Mouse (Mus musculus) heart, postnatal 0 days (tissue): ENCODE results near the gene Abcc4. TPM values are rescaled to one million over a fixed set of nuclear protein-coding genes. Genes with fewer than 3 reads are reported as not detected.

Experiments used
- ATAC-seq: fragments of 200-750 bp; cut with Nextera tagmentation; 2 replicates; pipeline ENCODE4 v1.8.0; 2017; ENCODE audit warnings: low read depth, moderate number of reproducible peaks, moderate library complexity; ENCODE audit not compliant: insufficient read depth
- DNase-seq: peaks from one replicate; pipeline ENCODE4 v3.0.0-alpha.2; 2016; ENCODE audit warnings: low spot score
- H3K27ac ChIP-seq: fragments of 300-500 bp; sonication (generic); 2 replicates; pipeline ENCODE4 v1.5.1; 2014; ENCODE audit warnings: low read depth, mild to moderate bottlenecking
- H3K27me3 ChIP-seq: fragments of 300-500 bp; sonication (generic); 2 replicates; pipeline ENCODE4 v1.6.1; 2014; ENCODE audit warnings: low read length, mixed read lengths; ENCODE audit not compliant: control insufficient read depth, insufficient read depth
- H3K36me3 ChIP-seq: fragments of 300-500 bp; sonication (generic); replicated peaks from 2 replicates; pipeline ENCODE4 v1.6.1; 2014; ENCODE audit warnings: low read length, mixed read lengths; ENCODE audit not compliant: control insufficient read depth, insufficient read depth
- H3K4me1 ChIP-seq: fragments of 300-500 bp; sonication (generic); 2 replicates; pipeline ENCODE4 v1.6.1; 2014; ENCODE audit warnings: antibody characterized with exemption; ENCODE audit not compliant: control insufficient read depth, insufficient read depth
- H3K4me2 ChIP-seq: fragments of 300-500 bp; sonication (generic); 2 replicates; pipeline ENCODE4 v1.6.1; 2014; ENCODE audit warnings: low read depth, mild to moderate bottlenecking, low read length, moderate library complexity
- H3K4me3 ChIP-seq: fragments of 300-500 bp; sonication (generic); 2 replicates; pipeline ENCODE4 v1.5.1; 2014; ENCODE audit warnings: low read depth, low read length
- H3K9ac ChIP-seq: fragments of 300-500 bp; sonication (generic); replicated peaks from 2 replicates; pipeline ENCODE4 v1.6.1; 2014; ENCODE audit warnings: low read depth, low read length, mixed read lengths
- H3K9me3 ChIP-seq: fragments of 300-500 bp; sonication (generic); replicated peaks from 2 replicates; pipeline ENCODE4 v1.6.1; 2016; ENCODE audit warnings: low read length; ENCODE audit not compliant: control insufficient read depth
- CTCF ChIP-seq: IDR thresholded peaks from 2 replicates; pipeline ENCODE4 v1.5.1; 2016; ENCODE audit warnings: antibody characterized with exemption, control low read depth, low read depth
- EP300 ChIP-seq: IDR thresholded peaks from 2 replicates; pipeline ENCODE4 v1.6.1; 2016; ENCODE audit warnings: antibody characterized with exemption, low read depth
- WGBS: fragments of 180-500 bp; shearing (Covaris S2); extraction: QIAGEN DNeasy Blood & Tissue Kit; methylation state at CpG from one replicate; pipeline ENCODE4 v1.1.7; 2014; 5-methylcytosine and 5-hydroxymethylcytosine counted together
- polyA plus RNA-seq: library from polyadenylated mRNA; unstranded; fragments of >200 nt; fragmentation: Nextera tagmentation; extraction: Ambion mirVana; gene quantifications from 2 replicates; pipeline ENCODE4 v1.2.1, GENCODE M21; 2015
- total RNA-seq: library from RNA; depleted of rRNA; stranded (reverse); fragments of >200 nt; gene quantifications from 2 replicates; pipeline ENCODE4 v1.2.3, GENCODE M21; 2014; ENCODE audit warnings: low replicate concordance

Abcc4 gene
- total and polyA plus RNA-seq, 2 experiments from 2014 or later = 0.83 to 2.0 TPM

- no peak for ATAC-seq
- H3K27ac ChIP-seq = no peak overlapping the region
- DNase-seq = no peak
- TF ChIP-seq EP300 = no peak
- no peak for TF ChIP-seq CTCF
- no peaks in the 10 kb centered on the region for H3K9me3 ChIP-seq
- H3K9ac ChIP-seq = no peak overlapping the region
- 86% methylated on average over 5 of the region's 5 CpGs for WGBS
- no peaks in the 10 kb centered on the region for H3K4me1 ChIP-seq
- H3K36me3 ChIP-seq = no peaks in the 10 kb centered on the region
- H3K4me2 ChIP-seq = no peak overlapping the region
- no peak overlapping the region for H3K4me3 ChIP-seq
- H3K27me3 ChIP-seq = no peaks in the 10 kb centered on the region
Observed at GRCm38 (mm10) chr14:118688643-118689042, 17.4 kb downstream of the Abcc4 start.

GRCm38 (mm10) chr14:118686861-118687260 lies 19.2 kb downstream of the Abcc4 start:
- H3K27me3 ChIP-seq = no peaks in the 10 kb centered on the region

DNA sequence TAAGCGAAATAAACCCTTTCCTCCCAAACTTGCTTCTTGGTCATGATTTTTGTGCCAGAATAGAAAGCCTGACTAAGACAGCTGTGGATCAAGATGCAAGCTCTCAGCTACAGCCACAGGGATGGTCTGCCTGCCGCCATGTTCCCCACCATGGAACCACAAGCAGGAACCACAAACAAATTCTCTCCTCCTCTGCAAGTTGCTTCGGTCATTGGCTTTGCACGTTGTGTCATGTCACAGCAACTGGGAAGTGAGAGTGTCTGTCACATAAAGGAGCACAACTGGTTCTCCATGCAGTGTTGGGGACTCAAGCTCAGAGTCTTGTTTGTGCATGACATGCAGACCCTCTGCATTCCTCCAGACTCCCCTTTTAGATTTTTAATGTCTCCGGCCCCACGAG lies 20.4 kb downstream of the Abcc4 start:
- H3K36me3 ChIP-seq = no peaks in the 10 kb centered on the region
- DNase-seq (no peak), ATAC-seq (no peak)
- no peak overlapping the region for H3K9ac ChIP-seq
- H3K9me3 ChIP-seq = no peaks in the 10 kb centered on the region
- H3K27me3 ChIP-seq = no peaks in the 10 kb centered on the region
- H3K4me2 ChIP-seq = no peak overlapping the region
- no peak overlapping the region for H3K4me3 ChIP-seq
- 87% methylated on average over 6 of the region's 6 CpGs for WGBS
- no peak overlapping the region for H3K27ac ChIP-seq
- TF ChIP-seq CTCF (no peak), EP300 (no peak)
- H3K4me1 ChIP-seq = no peaks in the 10 kb centered on the region

More at GRCm38 (mm10) chr14:118686861-118687260, 19.2 kb downstream of the Abcc4 start:
- H3K9me3 ChIP-seq = no peaks in the 10 kb centered on the region
- H3K4me3 ChIP-seq = no peak overlapping the region
- no peak overlapping the region for H3K4me2 ChIP-seq
- no peaks in the 10 kb centered on the region for H3K36me3 ChIP-seq
- ATAC-seq (no peak), DNase-seq (no peak)
- no peak overlapping the region for H3K27ac ChIP-seq
- no peak overlapping the region for H3K9ac ChIP-seq
- no peaks in the 10 kb centered on the region for H3K4me1 ChIP-seq
- no peak for TF ChIP-seq CTCF
- no peak for TF ChIP-seq EP300
- WGBS = 84% methylated on average over 5 of the region's 5 CpGs

DNA sequence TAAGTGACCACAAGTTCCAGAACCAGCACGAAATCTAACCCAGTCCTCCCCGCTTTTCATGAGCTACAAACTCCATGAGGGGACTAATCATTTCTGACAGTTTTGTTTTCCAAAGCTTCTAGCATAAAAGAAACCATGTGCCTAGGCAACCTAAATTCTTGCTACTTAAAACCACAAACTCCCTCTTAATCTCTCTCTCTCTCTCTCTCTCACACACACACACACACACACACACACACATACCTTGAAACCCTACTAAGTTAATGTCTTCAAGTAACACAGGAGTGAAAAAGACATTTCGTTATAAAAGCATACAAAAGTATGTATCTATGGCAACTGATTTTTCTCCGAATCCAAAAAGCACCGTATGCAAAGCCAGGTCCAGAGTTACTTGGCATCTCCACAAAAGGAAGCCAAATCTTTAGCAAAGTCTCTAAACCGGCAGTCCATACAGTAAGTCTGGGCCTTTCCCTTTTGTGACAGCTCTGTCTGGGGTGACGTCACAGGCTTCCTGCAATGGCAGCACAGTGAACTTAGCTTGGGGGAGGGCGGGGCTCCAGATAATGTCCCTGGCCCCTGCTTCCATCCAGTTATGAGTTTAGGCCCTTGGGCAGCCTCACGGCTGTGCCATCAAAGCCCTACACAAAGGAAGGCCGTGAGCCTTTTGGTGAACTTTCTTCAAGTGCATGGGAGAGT lies 23.5 kb downstream of the Abcc4 start:
- WGBS = 69% methylated on average over 10 of the region's 10 CpGs
- Histone ChIP-seq H3K9ac (no peak overlapping the region), H3K27me3 (no peaks in the 10 kb centered on the region), H3K36me3 (no peaks in the 10 kb centered on the region), H3K4me1 (no peaks in the 10 kb centered on the region), H3K4me2 (no peak overlapping the region), H3K9me3 (no peaks in the 10 kb centered on the region), H3K27ac (no peak overlapping the region), H3K4me3 (no peak overlapping the region)
- DNase-seq = no peak
- TF ChIP-seq EP300 (no peak), CTCF (no peak)
- ATAC-seq = no peak

GRCm38 (mm10) chr14:118681087-118681486 lies 24.9 kb downstream of the Abcc4 start:
- Histone ChIP-seq H3K9ac (no peak overlapping the region), H3K4me2 (no peak overlapping the region), H3K36me3 (no peaks in the 10 kb centered on the region), H3K27ac (no peak overlapping the region), H3K4me1 (no peaks in the 10 kb centered on the region), H3K27me3 (no peaks in the 10 kb centered on the region), H3K4me3 (no peak overlapping the region), H3K9me3 (no peaks in the 10 kb centered on the region)
- WGBS = 60% methylated on average over 8 of the region's 8 CpGs
- no peak for DNase-seq
- ATAC-seq = no peak
- TF ChIP-seq EP300 (no peak), CTCF (no peak)
